Mouse (Mus musculus) G1E (cell line): Measurements from ENCODE around the gene Itgb6.

Source experiments
- CTCF ChIP-seq: IDR thresholded peaks from 2 replicates; pipeline ENCODE4 v1.5.1; 2012; ENCODE audit warnings: low read depth, low read length, inconsistent platforms, mixed read lengths
- GATA1 ChIP-seq: IDR thresholded peaks from 2 replicates; pipeline ENCODE4 v1.6.1; 2012; ENCODE audit warnings: borderline replicate concordance, low read length, inconsistent platforms, mixed read lengths
- GATA2 ChIP-seq: IDR thresholded peaks from 2 replicates; pipeline ENCODE4 v1.6.1; 2012; ENCODE audit warnings: low read depth, low read length, inconsistent platforms, borderline replicate concordance
- POLR2AphosphoS5 ChIP-seq: IDR thresholded peaks from 2 replicates; pipeline ENCODE4 v1.6.1; 2012; ENCODE audit warnings: low read depth, low read length, inconsistent platforms; ENCODE audit not compliant: insufficient replicate concordance
- TAL1 ChIP-seq: conservative IDR thresholded peaks from 2 replicates; pipeline ENCODE4 v1.6.1; 2012; ENCODE audit warnings: low read depth, low read length, inconsistent platforms, mixed read lengths

DNA sequence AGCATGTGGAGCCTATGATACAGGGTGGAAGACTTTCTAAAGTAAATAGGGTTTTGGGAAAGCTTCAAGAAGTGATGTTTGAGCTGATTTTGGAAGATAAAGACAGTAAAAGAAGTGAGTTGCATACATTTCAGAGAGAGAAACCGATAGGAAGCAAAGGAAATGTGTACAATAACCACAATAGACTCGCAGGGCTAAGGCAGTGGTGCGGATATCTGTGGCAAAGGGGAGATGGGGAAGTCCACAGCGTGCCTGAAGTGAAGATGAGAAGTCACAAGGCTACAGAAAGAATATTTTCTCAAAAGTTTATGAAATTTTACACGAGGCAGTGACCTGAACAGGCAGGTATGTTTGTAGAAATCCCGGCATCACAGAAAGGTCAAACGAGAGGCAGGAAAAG lies 100.3 kb downstream of the Itgb6 start:
- TF ChIP-seq TAL1 (no peak), GATA2 (no peak), CTCF (no peak), GATA1 (no peak), POLR2AphosphoS5 (no peak)
